Mouse (Mus musculus) intestine, postnatal 0 days (tissue): ENCODE measurements around the gene Lix1l. TPM values are rescaled to one million over a fixed set of nuclear protein-coding genes. Genes with fewer than 3 reads are reported as not detected.

Experiments used
- ATAC-seq: fragments of 200-750 bp; cut with Nextera tagmentation; 2 replicates; pipeline ENCODE4 v1.8.0; 2017; ENCODE audit warnings: mild to moderate bottlenecking, moderate TSS enrichment, moderate library complexity
- H3K27ac ChIP-seq: fragments of 300-500 bp; sonication (generic); 2 replicates; pipeline ENCODE4 v1.5.1; 2014; ENCODE audit warnings: mild to moderate bottlenecking, low read depth, low read length, moderate library complexity
- H3K27me3 ChIP-seq: fragments of 300-500 bp; sonication (generic); replicated peaks from 2 replicates; pipeline ENCODE4 v1.6.1; 2014; ENCODE audit warnings: low read length, mixed read lengths; ENCODE audit not compliant: control insufficient read depth, insufficient read depth
- H3K36me3 ChIP-seq: fragments of 300-500 bp; sonication (generic); 2 replicates; pipeline ENCODE4 v1.6.1; 2014; ENCODE audit warnings: mild to moderate bottlenecking, moderate library complexity; ENCODE audit not compliant: control insufficient read depth, insufficient read depth
- H3K4me1 ChIP-seq: fragments of 300-500 bp; sonication (generic); replicated peaks from 2 replicates; pipeline ENCODE4 v1.6.1; 2014; ENCODE audit warnings: antibody characterized with exemption, low read length, mixed read lengths; ENCODE audit not compliant: control insufficient read depth, insufficient read depth
- H3K4me2 ChIP-seq: fragments of 300-500 bp; sonication (generic); replicated peaks from 2 replicates; pipeline ENCODE4 v1.6.1; 2014; ENCODE audit warnings: low read depth, mild to moderate bottlenecking, moderate library complexity
- H3K4me3 ChIP-seq: fragments of 300-500 bp; sonication (generic); 2 replicates; pipeline ENCODE4 v1.5.1; 2014; ENCODE audit warnings: low read depth, low read length
- H3K9ac ChIP-seq: fragments of 300-500 bp; sonication (generic); 2 replicates; pipeline ENCODE4 v1.6.1; 2014; ENCODE audit warnings: mild to moderate bottlenecking, low read depth, low read length
- H3K9me3 ChIP-seq: fragments of 300-500 bp; sonication (generic); 2 replicates; pipeline ENCODE4 v1.6.1; 2016; ENCODE audit warnings: mixed run types; ENCODE audit not compliant: control insufficient read depth
- CTCF ChIP-seq: sonication (generic); IDR thresholded peaks from 2 replicates; pipeline ENCODE4 v1.5.1; 2016; ENCODE audit warnings: low read depth, mild to moderate bottlenecking, control low read depth, antibody characterized with exemption, moderate library complexity
- WGBS: fragments of 180-500 bp; shearing (Covaris S2); extraction: QIAGEN DNeasy Blood & Tissue Kit; methylation state at CpG from one replicate; pipeline ENCODE4 v1.1.7; 2014; 5-methylcytosine and 5-hydroxymethylcytosine counted together
- polyA plus RNA-seq: library from polyadenylated mRNA; unstranded; fragments of >200 nt; fragmentation: Nextera tagmentation; extraction: Ambion mirVana; gene quantifications from 2 replicates; pipeline ENCODE4 v1.2.1, GENCODE M21; 2015

Lix1l gene
- polyA plus RNA-seq, 1 experiment from 2014 or later, result 2.2 TPM

GRCm38 (mm10) chr3:96669727-96670468 is 68.9 kb downstream of the Lix1l start, which contains the start of gene Ankrd35:
Gene Ankrd35 (plus strand): TSS chr3:96670131.
- Histone ChIP-seq H3K4me1 (no peaks in the 10 kb centered on the region), H3K4me3 (peak within 1 kb of the TSS; percentile 40), H3K27ac (no peak within 1 kb of the TSS), H3K4me2 (peak within 1 kb of the TSS; percentile 84), H3K9ac (no peak within 1 kb of the TSS), H3K9me3 (no peaks in the 10 kb centered on the region), H3K27me3 (no peaks in the 10 kb centered on the region; the same call in 1 of the 2 replicates), H3K36me3 (no peaks in the 10 kb centered on the region)
- WGBS, result 4% methylated on average over 35 of the region's 35 CpGs
- TF ChIP-seq CTCF, result peak; percentile 59
- ATAC-seq, result peak; percentile 87

DNA sequence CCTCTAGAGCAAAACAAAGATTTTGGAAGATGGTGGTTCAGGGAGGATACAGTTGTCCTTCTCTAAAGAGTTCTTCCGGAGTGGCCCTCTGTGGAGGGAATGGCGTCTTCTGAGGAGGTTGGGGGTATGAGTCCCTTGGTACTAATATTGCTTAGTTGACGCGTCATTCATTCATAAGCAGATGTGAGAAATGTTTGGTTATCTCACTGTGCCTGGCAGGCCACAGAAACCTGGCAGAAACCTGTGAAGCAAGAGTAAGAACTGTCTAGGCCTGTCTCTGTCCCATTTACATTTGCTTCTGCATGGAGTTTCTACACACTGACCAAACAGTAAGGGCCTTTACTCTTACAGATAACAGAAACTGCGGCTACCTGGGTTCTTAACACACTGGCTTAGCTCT is 70.6 kb downstream of the Lix1l start:
- no peaks in the 10 kb centered on the region for H3K36me3 ChIP-seq
- no peak overlapping the region for H3K9ac ChIP-seq
- no peak overlapping the region for H3K27ac ChIP-seq
- WGBS, result 94% methylated on average over 5 of the region's 5 CpGs
- no peaks in the 10 kb centered on the region for H3K9me3 ChIP-seq
- H3K4me3 ChIP-seq, result no peak overlapping the region
- no peak for TF ChIP-seq CTCF
- ATAC-seq, result no peak
- no peaks in the 10 kb centered on the region; the same call in 1 of the 2 replicates for H3K27me3 ChIP-seq
- H3K4me2 ChIP-seq, result no peak overlapping the region
- no peaks in the 10 kb centered on the region for H3K4me1 ChIP-seq

- Histone ChIP-seq H3K27me3 (no peaks in the 10 kb centered on the region; the same call in 1 of the 2 replicates), H3K4me2 (no peak overlapping the region), H3K36me3 (no peaks in the 10 kb centered on the region), H3K9ac (no peak overlapping the region), H3K9me3 (no peaks in the 10 kb centered on the region), H3K4me1 (no peaks in the 10 kb centered on the region), H3K27ac (no peak overlapping the region), H3K4me3 (no peak overlapping the region)
- no peak for TF ChIP-seq CTCF
- WGBS, result 83% methylated on average over 4 of the region's 4 CpGs
- no peak for ATAC-seq
These were observed 72.6 kb downstream of the Lix1l start for GRCm38 (mm10) chr3:96673514-96673913.

DNA sequence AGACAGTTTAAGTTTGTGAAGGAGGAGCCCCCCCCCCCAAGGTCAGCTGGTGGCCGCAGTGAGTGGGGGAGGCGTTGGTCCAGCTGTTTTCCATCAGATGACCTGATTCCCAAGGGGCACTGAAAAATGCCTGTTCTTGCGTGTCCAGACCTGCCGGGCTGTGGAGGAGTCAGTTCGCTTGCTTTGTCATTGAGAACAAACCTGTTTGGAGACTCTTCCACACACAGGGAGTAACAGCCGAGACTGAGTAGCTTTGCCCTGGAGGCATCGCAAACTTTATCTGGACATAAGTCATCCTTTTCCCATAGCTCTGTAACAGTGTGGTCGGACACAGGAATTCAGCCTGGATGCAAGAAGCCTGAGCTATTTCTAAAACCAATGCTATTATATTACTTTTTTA is 73.5 kb downstream of the Lix1l start:
- Histone ChIP-seq H3K9me3 (no peaks in the 10 kb centered on the region), H3K27ac (no peak overlapping the region), H3K9ac (no peak overlapping the region), H3K4me3 (no peak overlapping the region), H3K27me3 (no peaks in the 10 kb centered on the region; the same call in 1 of the 2 replicates), H3K4me1 (no peaks in the 10 kb centered on the region), H3K4me2 (no peak overlapping the region), H3K36me3 (no peaks in the 10 kb centered on the region)
- WGBS, result 55% methylated on average over 8 of the region's 8 CpGs
- no peak for TF ChIP-seq CTCF
- no peak for ATAC-seq

DNA sequence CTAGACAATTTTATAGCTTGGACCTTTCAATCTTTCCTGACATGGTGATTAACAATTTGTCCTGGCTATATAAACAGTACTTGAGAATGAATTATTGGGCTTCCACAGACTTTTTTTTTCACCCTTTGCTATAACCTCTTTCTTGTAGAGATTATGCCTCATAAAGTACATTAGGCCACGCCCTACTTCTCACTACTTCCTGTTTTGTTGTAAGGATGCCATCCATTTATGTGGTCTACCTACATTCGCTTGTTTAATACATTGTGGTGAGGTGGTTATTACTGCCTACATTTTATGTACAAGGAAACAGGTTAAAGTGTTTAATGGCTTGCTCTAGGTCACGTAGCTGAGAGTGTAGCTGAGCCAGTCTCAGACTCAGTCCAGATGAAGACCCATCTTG is 74.2 kb downstream of the Lix1l start:
- Histone ChIP-seq H3K27ac (no peak overlapping the region), H3K36me3 (no peaks in the 10 kb centered on the region), H3K9ac (no peak overlapping the region), H3K9me3 (no peaks in the 10 kb centered on the region), H3K4me3 (no peak overlapping the region), H3K4me1 (no peaks in the 10 kb centered on the region), H3K4me2 (no peak overlapping the region), H3K27me3 (no peaks in the 10 kb centered on the region; the same call in 1 of the 2 replicates)
- no peak for ATAC-seq
- WGBS, result 56% methylated on average over 3 of the region's 3 CpGs
- TF ChIP-seq CTCF, result no peak

DNA sequence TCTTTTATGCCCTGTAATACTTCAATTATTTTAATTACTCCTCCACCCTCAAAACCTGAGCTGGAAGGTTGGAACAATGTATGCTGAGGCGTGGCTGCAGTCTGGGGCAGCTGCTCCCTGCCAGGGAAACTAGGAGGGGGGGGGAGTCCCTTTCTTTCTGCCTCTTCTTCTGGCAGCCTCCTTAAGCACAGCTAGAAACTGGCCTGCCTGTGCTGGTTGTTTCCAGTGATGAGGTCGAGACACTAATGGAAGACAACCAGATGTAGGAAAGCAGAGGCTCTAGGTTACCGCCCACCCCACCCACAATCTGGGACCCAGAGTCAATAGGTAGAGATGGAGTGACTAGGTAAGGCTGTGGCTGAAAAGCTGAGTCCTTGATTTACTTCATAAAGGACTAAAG is 74.7 kb downstream of the Lix1l start:
- Histone ChIP-seq H3K9ac (no peak overlapping the region), H3K36me3 (no peaks in the 10 kb centered on the region), H3K27ac (no peak overlapping the region), H3K4me1 (no peaks in the 10 kb centered on the region), H3K4me2 (no peak overlapping the region), H3K4me3 (no peak overlapping the region), H3K27me3 (no peaks in the 10 kb centered on the region; the same call in 1 of the 2 replicates), H3K9me3 (no peaks in the 10 kb centered on the region)
- TF ChIP-seq CTCF, result no peak
- 0 out of 2 replicates have a peak, but pooled peaks have one; percentile 29 for ATAC-seq
- 47% methylated on average over 3 of the region's 3 CpGs for WGBS

Other genes starting within 250 kb of the Lix1l start
- 0.54 and 0.56 TPM in 2 replicates for gene BC107364, start 148.8 kb upstream of the Lix1l start, polyA plus RNA-seq
- gene Hfe2, start 76.0 kb upstream of the Lix1l start, polyA plus RNA-seq, result 0.07 TPM in 1 of 2 replicates, not detected in the other
- gene Txnip, start 43.2 kb upstream of the Lix1l start, polyA plus RNA-seq, result 244 and 254 TPM in 2 replicates
- 0.31 and 0.41 TPM in 2 replicates for gene Gm16253, start 24.2 kb upstream of the Lix1l start, polyA plus RNA-seq
- 16.4 and 18.7 TPM in 2 replicates for gene Polr3gl, start 7.0 kb upstream of the Lix1l start, polyA plus RNA-seq
- 0.92 and 1.3 TPM in 2 replicates for gene Ankrd34a, start 4.5 kb upstream of the Lix1l start, polyA plus RNA-seq
- 72.7 and 73.8 TPM in 2 replicates for gene Rbm8a, start 28.8 kb downstream of the Lix1l start, polyA plus RNA-seq
- gene Pex11b, start 34.2 kb downstream of the Lix1l start, polyA plus RNA-seq, result 33.2 and 36.8 TPM in 2 replicates
- not detected in 2 replicates for gene Gm42957, start 34.3 kb downstream of the Lix1l start, polyA plus RNA-seq
- gene Itga10, start 44.4 kb downstream of the Lix1l start, polyA plus RNA-seq, result 0.17 and 0.21 TPM in 2 replicates
- gene Ankrd35, start 69.0 kb downstream of the Lix1l start, polyA plus RNA-seq, result 0.22 and 0.29 TPM in 2 replicates
- 15.2 and 16.1 TPM in 2 replicates for gene Pias3, start 95.2 kb downstream of the Lix1l start, polyA plus RNA-seq
- gene Nudt17, start 107.4 kb downstream of the Lix1l start, polyA plus RNA-seq, result 2.2 and 2.8 TPM in 2 replicates
- gene Polr3c, start 126.5 kb downstream of the Lix1l start, polyA plus RNA-seq, result 19.7 and 20.5 TPM in 2 replicates
- 58.7 and 61.6 TPM in 2 replicates for gene Rnf115, start 126.5 kb downstream of the Lix1l start, polyA plus RNA-seq
- gene Pdzk1, start 228.1 kb downstream of the Lix1l start, polyA plus RNA-seq, result 224 and 258 TPM in 2 replicates
- gene Cd160, start 228.2 kb downstream of the Lix1l start, polyA plus RNA-seq, result 0.66 and 0.84 TPM in 2 replicates